Mouse (Mus musculus) neural tube, embryonic 11.5 days (tissue): ENCODE results near the gene Gsk3a. TPM values are rescaled to one million over a fixed set of nuclear protein-coding genes. Genes with fewer than 3 reads are reported as not detected.
"Not testable (repeated sequence)": the region's sequence is repeated elsewhere in the genome, so short reads cannot be mapped to it uniquely, and the experiment has no call there.

Experiments used
- ATAC-seq: fragments of 200-750 bp; cut with Nextera tagmentation; 2 replicates; pipeline ENCODE4 v1.8.0; 2017; ENCODE audit warnings: moderate number of reproducible peaks, mild to moderate bottlenecking, moderate TSS enrichment, moderate library complexity; ENCODE audit not compliant: insufficient read depth, low FRiP score, low TSS enrichment
- DNase-seq: peaks from one replicate; pipeline ENCODE4 v3.0.0-alpha.2; 2015; ENCODE audit warnings: low spot score
- H3K27ac ChIP-seq: fragments of 300-500 bp; sonication (generic); 2 replicates; pipeline ENCODE4 v1.5.1; 2014; ENCODE audit warnings: low read depth, mild to moderate bottlenecking, low read length
- H3K27me3 ChIP-seq: fragments of 300-500 bp; sonication (generic); 2 replicates; pipeline ENCODE4 v1.6.1; 2014; ENCODE audit warnings: mild to moderate bottlenecking, low read length, mixed read lengths; ENCODE audit not compliant: control insufficient read depth, insufficient read depth
- H3K36me3 ChIP-seq: fragments of 300-500 bp; sonication (generic); 2 replicates; pipeline ENCODE4 v1.6.1; 2014; ENCODE audit warnings: mild to moderate bottlenecking, low read length, moderate library complexity, mixed read lengths; ENCODE audit not compliant: control insufficient read depth, insufficient read depth
- H3K4me1 ChIP-seq: fragments of 300-500 bp; sonication (generic); 2 replicates; pipeline ENCODE4 v1.6.1; 2014; ENCODE audit warnings: low read length, mixed read lengths; ENCODE audit not compliant: control insufficient read depth, insufficient read depth
- H3K4me2 ChIP-seq: fragments of 300-500 bp; sonication (generic); 2 replicates; pipeline ENCODE4 v1.6.1; 2014; ENCODE audit warnings: low read depth, mild to moderate bottlenecking, moderate library complexity
- H3K4me3 ChIP-seq: fragments of 300-500 bp; sonication (generic); 2 replicates; pipeline ENCODE4 v1.5.1; 2014; ENCODE audit warnings: low read depth, low read length
- H3K9ac ChIP-seq: fragments of 300-500 bp; sonication (generic); 2 replicates; pipeline ENCODE4 v1.6.1; 2014; ENCODE audit warnings: mild to moderate bottlenecking, low read length
- H3K9me3 ChIP-seq: fragments of 300-500 bp; sonication (generic); 2 replicates; pipeline ENCODE4 v1.6.1; 2016; ENCODE audit warnings: low read length; ENCODE audit not compliant: control insufficient read depth
- WGBS: fragments of 180-500 bp; shearing (Covaris S2); extraction: QIAGEN DNeasy Blood & Tissue Kit; methylation state at CpG from one replicate; pipeline ENCODE4 v1.1.7; 2014; 5-methylcytosine and 5-hydroxymethylcytosine counted together
- polyA plus RNA-seq: library from polyadenylated mRNA; unstranded; fragments of >200 nt; fragmentation: Nextera tagmentation; extraction: Ambion mirVana; gene quantifications from 2 replicates; pipeline ENCODE4 v1.2.1, GENCODE M21; 2014

The Gsk3a gene
- polyA plus RNA-seq, 1 experiment from 2014 or later = 19.7 TPM

GRCm38 (mm10) chr7:25269029-25269428, 31.4 kb upstream of the Gsk3a start:
- WGBS = 55% methylated on average over 4 of the region's 4 CpGs
- Histone ChIP-seq H3K9me3 (no peaks in the 10 kb centered on the region), H3K9ac (peak overlapping the region; percentile 60), H3K36me3 (no peaks in the 10 kb centered on the region; the same call in 1 of the 2 replicates), H3K4me1 (peaks cover 6% of the 10 kb centered on the region; the same call in 1 of the 2 replicates), H3K4me2 (peak overlapping the region; percentile 66), H3K27me3 (no peaks in the 10 kb centered on the region), H3K4me3 (peak overlapping the region; percentile 65), H3K27ac (no peak overlapping the region)
- ATAC-seq (no peak), DNase-seq (no peak)

GRCm38 (mm10) chr7:25268588-25268987, 30.9 kb upstream of the Gsk3a start:
- H3K27me3 ChIP-seq = no peaks in the 10 kb centered on the region
- H3K36me3 ChIP-seq = no peaks in the 10 kb centered on the region; the same call in 1 of the 2 replicates
- H3K27ac ChIP-seq = peak overlapping the region; percentile 58
- DNase-seq (no peak), ATAC-seq (no peak)
- peak overlapping the region; percentile 60 for H3K9ac ChIP-seq
- H3K9me3 ChIP-seq = no peaks in the 10 kb centered on the region
- WGBS = 6% methylated on average over 7 of the region's 7 CpGs
- H3K4me2 ChIP-seq = peak overlapping the region; percentile 66
- H3K4me3 ChIP-seq = peak overlapping the region; percentile 65
- H3K4me1 ChIP-seq = peaks cover 6% of the 10 kb centered on the region; the same call in 1 of the 2 replicates

GRCm38 (mm10) chr7:25267751-25268463, 30.3 kb upstream of the Gsk3a start:
- no peaks in the 10 kb centered on the region; the same call in 1 of the 2 replicates for H3K36me3 ChIP-seq
- ATAC-seq (peak; percentile 94), DNase-seq (peak; percentile 98)
- peak overlapping the region; percentile 66 for H3K4me2 ChIP-seq
- peak overlapping the region; percentile 65 for H3K4me3 ChIP-seq
- peaks cover 6% of the 10 kb centered on the region; the same call in 1 of the 2 replicates for H3K4me1 ChIP-seq
- WGBS = under 1% methylated on average over 33 of the region's 33 CpGs
- no peaks in the 10 kb centered on the region for H3K27me3 ChIP-seq
- peak overlapping the region; percentile 60 for H3K9ac ChIP-seq
- H3K9me3 ChIP-seq = no peaks in the 10 kb centered on the region
- H3K27ac ChIP-seq = peak overlapping the region; percentile 58

- Histone ChIP-seq H3K4me3 (peak within 1 kb of the TSS; percentile 65), H3K9me3 (no peaks in the 10 kb centered on the region), H3K27me3 (no peaks in the 10 kb centered on the region), H3K27ac (peak within 1 kb of the TSS; percentile 58), H3K9ac (peak within 1 kb of the TSS; percentile 60), H3K4me1 (peaks cover 6% of the 10 kb centered on the region; the same call in 1 of the 2 replicates), H3K36me3 (no peaks in the 10 kb centered on the region; the same call in 1 of the 2 replicates), H3K4me2 (peak within 1 kb of the TSS; percentile 66)
- peak; percentile 86 for ATAC-seq
- peak; percentile 98 for DNase-seq
- under 1% methylated on average over 29 of the region's 29 CpGs for WGBS
Observed at GRCm38 (mm10) chr7:25267301-25267750, 29.7 kb upstream of the Gsk3a start, which contains the start of gene Cic. Cic (plus strand) TSS chr7:25267704.

- 90% methylated on average over 8 of the region's 8 CpGs for WGBS
- H3K36me3 ChIP-seq = no peaks in the 10 kb centered on the region
- H3K27ac ChIP-seq = no peak overlapping the region
- no peak overlapping the region for H3K4me2 ChIP-seq
- H3K9me3 ChIP-seq = no peaks in the 10 kb centered on the region
- peaks cover 6% of the 10 kb centered on the region; the same call in 1 of the 2 replicates for H3K4me1 ChIP-seq
- ATAC-seq (no peak), DNase-seq (no peak)
- H3K4me3 ChIP-seq = no peak overlapping the region
- H3K27me3 ChIP-seq = no peaks in the 10 kb centered on the region
- no peak overlapping the region for H3K9ac ChIP-seq
Observed at GRCm38 (mm10) chr7:25266180-25266962, 28.7 kb upstream of the Gsk3a start.

- not testable (repeated sequence) for H3K36me3 ChIP-seq, H3K4me1 ChIP-seq, H3K4me2 ChIP-seq, H3K27ac ChIP-seq, DNase-seq, H3K4me3 ChIP-seq, H3K9me3 ChIP-seq, H3K27me3 ChIP-seq, H3K9ac ChIP-seq, ATAC-seq
- WGBS = 91% methylated on average over 5 of the region's 5 CpGs
Observed at GRCm38 (mm10) chr7:25265743-25266142, 28.1 kb upstream of the Gsk3a start.

- H3K4me1 ChIP-seq = 0 out of 2 replicates have a peak, but pooled peaks cover 6% of the 10 kb centered on the region
- H3K4me2 ChIP-seq = no peak overlapping the region
- H3K9ac ChIP-seq = no peak overlapping the region
- no peak overlapping the region for H3K27ac ChIP-seq
- H3K27me3 ChIP-seq = no peaks in the 10 kb centered on the region
- H3K9me3 ChIP-seq = no peaks in the 10 kb centered on the region
- no peaks in the 10 kb centered on the region for H3K36me3 ChIP-seq
- DNase-seq (no peak), ATAC-seq (no peak)
- 19% methylated on average over 17 of the region's 17 CpGs for WGBS
- H3K4me3 ChIP-seq = no peak overlapping the region
Observed at GRCm38 (mm10) chr7:25263968-25264870, 26.6 kb upstream of the Gsk3a start.

GRCm38 (mm10) chr7:25261896-25262295, 24.2 kb upstream of the Gsk3a start:
- H3K9ac ChIP-seq = no peak overlapping the region
- no peak for DNase-seq
- no peak overlapping the region for H3K27ac ChIP-seq
- no peaks in the 10 kb centered on the region for H3K4me1 ChIP-seq
- H3K36me3 ChIP-seq = no peaks in the 10 kb centered on the region
- H3K4me2 ChIP-seq = no peak overlapping the region
- 75% methylated on average over 1 of the region's 1 CpGs for WGBS
- no peaks in the 10 kb centered on the region for H3K27me3 ChIP-seq
- ATAC-seq = no peak
- H3K4me3 ChIP-seq = no peak overlapping the region
- H3K9me3 ChIP-seq = no peaks in the 10 kb centered on the region
